Mouse (Mus musculus) testis, postnatal 14 days (tissue): ENCODE results near the gene Lrrc8c.

Source experiments
- DNase-seq: peaks from one replicate; pipeline ENCODE4 v3.0.0; 2021; ENCODE audit warnings: low spot score

Gene Lrrc8c

DNA sequence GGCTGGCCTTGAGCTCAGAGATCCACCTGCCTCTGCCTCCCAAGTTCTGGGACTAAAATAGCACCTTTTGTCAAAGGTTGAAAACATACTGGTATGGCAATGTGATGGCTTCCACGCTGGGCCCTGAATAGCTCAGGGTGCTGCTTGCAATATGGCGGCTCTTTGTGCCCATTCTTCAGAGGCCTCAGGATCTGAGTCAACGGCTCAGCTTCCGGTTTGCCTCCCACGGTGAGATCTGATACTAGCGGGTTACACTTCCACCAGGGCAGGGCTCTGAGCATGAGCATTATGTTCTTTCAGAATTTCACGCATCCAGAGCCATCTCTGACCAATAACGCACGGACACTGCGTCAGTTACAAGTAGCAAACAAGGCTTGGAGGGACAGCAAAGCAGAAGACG lies 120.2 kb downstream of the Lrrc8c start:
- no peak for DNase-seq

DNA sequence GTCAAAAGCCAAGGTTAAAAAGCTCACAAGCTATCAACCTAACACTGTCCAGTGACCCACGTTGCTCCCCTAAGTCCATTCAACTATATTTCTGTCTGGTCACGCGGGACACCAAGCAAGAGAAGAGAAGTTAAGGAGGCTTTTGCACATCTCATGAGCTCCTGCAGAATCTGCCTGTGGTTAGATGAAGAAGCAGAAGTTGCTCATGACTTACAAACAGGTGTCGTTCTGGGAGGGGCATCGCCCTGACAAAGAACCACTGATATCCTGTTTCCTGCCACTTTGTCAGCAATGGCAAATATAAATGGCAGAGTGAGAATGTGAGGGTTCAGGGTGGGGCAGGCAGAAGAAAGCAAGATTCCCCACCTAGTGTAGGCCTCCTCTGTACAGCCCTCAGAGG lies 123.3 kb downstream of the Lrrc8c start:
- DNase-seq = no peak

DNA sequence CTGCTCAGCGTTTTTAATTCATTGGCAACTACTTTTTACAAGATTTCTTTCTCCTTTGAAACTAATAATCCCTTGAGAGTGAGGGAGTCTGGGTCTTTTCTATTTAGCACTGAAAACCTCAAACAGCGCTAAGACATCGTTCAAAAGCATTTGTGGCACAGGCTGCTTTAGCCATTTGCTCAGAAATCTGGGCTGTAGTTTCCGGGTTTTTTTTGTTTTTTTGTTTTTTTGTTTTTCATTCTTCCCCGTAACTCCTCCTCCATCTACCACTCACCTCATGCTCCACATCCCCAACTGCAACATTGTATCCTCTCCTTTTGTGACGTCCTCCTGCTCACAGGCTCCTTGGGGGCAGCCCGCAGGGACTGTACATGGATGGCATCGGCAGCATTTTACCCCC lies 124.1 kb downstream of the Lrrc8c start:
- DNase-seq = peak; percentile 35

DNA sequence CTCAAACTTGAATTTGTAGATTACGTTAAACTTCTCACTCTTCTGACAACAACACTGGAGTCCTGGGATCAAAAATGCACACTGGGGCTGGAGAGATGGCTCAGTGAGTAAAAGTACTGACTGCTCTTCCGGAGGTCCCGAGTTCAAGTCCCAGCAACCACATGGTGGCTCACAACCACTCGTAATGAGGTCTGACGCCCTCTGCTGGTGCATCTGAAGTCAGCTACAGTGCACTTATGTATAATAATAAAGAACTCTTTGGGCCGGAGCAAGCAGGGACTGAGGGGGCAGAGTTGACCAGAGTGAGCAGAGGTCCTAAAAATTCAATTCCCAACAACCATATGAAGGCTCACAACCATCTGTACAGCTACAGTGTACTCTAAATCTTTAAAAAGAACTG lies 125.0 kb downstream of the Lrrc8c start:
- DNase-seq = no peak

DNA sequence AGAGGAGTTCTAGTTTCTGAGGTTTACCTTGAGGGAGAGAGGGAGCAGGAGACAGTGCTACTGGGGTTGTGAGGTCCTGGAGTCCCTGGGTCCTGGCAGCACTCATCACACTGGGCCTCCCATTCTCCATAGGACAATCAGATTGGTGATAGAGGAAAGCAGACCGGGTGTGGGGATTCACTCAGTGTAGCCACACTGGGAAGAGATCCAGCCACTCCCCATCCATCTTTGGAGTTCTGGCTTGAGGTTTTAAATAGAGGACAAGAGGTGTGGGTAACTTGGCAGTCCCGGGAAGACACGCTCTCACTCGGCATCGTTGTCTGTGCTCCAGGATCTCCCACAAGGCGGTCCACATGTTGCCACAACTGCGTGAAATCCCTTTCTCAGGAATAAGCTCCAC lies 127.9 kb downstream of the Lrrc8c start:
- DNase-seq = peak; percentile 54

DNA sequence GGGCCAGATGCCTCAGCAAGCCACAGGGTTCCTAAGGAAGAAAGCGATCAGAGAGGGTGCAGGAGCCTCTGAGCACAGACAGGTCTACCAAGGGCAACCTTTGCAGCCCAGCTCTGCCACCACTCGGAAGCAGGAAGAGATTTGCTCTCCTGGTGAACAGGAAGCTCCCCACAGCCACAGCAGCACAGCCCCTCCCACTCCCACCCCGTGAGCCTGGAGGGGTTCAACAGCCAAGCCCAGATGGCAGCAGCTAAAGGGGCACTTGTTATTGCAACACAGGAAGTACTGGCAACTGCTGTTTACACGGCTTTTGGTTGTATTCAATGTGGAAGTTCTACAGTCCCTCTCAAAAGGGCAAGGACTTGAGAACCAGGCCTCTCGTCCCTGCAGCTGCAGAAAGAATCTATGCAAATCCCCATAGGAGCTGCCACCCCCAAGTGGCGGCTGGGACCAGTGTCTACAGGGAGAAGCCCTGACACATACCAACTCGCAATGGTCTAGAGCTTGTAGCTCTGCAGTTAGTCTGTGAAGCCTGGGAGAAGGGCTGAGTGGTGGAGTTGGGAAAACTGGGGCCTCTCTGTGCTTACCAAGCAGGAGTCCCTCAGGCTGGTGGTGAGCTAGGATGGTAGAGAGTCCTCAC lies 129.6 kb downstream of the Lrrc8c start:
- DNase-seq = no peak

DNA sequence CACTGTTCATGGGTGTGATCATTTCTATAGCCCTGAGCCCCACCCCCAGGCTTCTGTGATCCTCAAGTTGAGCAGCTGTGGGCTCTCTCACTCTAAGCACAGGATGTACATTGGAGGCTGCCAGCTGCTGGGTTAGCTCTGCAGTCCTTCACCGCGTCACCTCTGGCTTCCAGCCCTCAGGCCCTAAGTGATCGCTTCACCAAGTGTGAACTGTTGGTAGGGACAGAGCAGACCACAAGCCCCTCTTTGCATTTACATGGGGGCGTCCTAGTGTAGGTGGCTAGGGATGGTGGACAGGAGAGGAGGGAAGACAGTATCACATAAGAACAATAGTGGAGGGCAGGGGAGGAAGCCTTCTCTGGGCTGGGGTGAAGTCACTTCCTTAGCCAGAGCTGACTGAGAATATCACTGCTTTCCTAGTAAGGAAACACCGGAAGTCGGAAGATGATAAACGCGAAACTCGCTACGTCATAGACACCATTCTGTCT lies 130.4 kb downstream of the Lrrc8c start:
- DNase-seq = no peak

DNA sequence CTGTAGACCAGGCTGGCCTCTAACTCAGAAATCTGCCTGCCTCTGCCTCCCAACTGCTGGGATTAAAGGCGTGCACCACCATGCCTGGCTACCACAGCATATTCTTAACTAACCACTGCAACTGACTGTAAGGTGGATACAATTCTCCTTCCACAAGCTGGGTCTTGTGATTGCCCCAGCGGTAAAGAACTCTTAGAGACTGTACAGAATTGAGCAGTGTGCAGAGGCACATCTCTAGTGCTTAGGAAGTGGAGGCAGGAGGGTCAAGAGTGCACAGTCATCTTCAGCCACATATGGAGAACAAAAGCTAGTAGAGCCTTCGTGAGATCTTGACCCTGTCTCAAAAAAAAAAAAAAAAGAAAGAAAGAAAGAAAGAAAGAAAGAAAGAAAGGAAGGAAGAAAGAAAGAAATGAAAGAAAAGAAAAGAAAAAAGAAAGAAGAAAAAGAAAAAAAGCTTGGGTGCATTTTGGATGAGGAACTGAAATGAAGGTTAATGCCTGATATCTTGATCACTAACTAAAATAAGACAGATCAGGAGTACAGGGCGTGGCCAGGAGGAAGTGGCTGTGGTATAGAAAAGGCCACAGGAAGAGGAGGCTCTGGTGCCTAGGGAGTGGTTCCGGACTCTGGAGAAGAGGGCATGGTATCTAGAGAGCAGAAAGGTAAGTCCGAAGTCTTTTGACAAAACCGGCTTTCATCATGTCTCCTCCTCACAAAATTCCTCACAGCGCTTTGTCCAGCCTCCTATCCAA lies 131.7 kb downstream of the Lrrc8c start:
- no peak for DNase-seq

DNA sequence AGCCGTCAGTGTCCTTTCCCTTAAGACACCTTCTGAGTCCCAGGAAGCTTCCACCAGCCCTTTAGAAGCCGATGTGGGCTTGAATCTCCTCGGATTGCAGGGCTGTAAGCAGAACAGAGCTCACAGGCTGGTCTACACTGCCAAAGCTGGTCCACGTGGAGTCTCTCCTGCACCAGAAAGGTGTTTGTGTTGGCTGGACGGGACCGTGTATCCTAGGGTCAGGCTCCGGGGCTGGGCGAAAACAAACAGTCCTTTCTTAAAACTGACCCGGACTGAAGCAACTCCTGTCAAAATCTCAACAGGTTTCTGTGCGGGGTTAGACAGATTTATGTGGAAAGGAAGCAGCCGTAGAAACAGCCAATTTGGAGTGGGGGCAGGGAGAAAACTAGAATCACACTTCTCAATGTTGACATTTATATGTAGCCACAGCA lies 132.4 kb downstream of the Lrrc8c start:
- DNase-seq = no peak

DNA sequence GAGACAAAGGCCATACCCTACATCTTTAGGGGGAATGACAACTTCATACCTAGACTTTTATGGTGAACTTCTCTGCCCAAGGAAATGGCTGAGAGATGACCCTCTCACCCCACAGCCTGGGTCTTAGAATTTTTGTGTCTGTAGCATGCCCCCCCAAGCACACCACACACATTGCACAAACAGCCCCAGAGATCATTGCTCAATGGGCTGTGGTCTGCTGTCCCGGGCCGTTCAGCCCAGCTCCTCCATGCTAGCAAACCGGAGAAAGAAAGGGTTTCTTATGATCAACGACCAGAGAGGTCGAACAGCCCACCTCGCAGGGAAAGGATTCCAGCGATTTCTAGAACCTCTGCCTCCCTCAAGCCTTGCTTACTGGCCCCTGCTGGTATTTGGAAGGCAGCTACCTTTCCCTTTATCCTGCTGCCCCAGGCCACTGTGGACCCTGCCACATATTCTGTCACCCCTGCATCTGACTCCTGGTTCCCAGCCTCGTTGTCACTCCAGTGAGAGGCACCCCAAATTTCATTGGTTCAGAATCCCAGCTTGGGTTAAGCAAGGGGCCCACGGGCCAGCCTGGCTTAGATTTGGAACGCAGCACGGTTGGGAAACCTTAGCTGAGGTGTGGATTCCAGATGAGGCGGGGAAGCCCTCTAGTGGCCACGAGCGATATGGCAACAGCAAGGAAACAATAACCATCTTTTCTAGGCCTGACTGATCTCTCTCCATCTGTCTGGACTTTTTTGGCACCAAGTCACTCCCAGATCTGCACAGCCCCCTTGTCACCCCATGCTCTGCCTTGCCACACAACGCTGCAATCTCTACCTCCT lies 135.3 kb downstream of the Lrrc8c start:
- DNase-seq = peak; percentile 58

DNA sequence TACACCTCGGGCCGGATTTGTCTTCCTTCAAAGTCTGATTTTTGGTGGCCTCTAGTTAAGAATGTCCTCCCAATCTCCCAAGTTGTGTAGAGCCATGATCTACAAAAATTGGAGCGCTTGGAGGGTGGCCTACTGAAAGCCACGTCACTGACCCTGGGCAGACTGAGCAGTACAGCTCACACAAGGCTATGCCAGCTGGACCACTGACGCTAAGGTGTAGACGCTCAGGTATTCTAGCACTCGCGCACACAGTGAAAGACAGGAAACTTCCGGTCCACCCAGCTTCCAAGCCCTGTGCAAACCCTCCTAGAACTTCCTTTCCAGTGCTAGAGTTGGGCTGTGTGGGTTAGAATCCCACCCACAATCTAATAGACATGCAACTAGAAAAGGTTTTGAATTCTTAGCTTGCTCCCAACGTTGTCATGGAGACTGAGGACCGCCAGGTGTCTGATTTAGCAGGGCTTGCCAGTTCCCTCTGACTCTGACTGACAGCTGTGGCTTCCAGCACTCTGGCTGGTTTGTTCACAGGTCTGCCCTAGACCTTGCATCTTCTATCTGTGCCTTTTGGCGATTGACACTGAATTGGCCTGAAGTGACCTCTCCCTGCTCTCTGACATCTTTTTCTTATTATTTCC lies 136.0 kb downstream of the Lrrc8c start:
- DNase-seq = no peak

DNA sequence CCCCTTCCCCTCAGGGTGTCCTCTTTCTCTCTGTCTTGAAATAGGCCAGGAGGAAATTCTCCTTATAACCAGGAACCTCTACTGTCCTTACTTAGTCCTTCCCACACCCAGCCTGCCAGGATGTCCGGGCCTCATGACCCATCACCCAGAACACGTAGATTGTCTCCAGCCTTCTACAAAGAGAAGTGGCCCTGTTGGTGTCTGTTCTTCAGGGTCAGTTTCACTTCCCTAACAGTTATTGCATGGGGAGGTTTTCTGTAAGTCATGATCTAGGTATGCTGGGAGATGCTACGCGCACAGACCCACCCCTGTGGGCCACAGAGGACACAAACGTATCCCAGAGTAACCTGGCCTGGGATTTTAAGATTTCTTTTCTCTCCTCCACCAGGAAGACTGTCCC lies 142.7 kb downstream of the Lrrc8c start:
- no peak for DNase-seq
